Mouse (Mus musculus) testis, postnatal 10 days (tissue): ENCODE data around the gene Acsl6.
"Not testable (repeated sequence)": the region's sequence is repeated elsewhere in the genome, so short reads cannot be mapped to it uniquely, and the experiment has no call there.

Experiments used
- DNase-seq: peaks from one replicate; pipeline ENCODE4 v3.0.0; 2021; ENCODE audit warnings: low spot score

The Acsl6 gene

DNA sequence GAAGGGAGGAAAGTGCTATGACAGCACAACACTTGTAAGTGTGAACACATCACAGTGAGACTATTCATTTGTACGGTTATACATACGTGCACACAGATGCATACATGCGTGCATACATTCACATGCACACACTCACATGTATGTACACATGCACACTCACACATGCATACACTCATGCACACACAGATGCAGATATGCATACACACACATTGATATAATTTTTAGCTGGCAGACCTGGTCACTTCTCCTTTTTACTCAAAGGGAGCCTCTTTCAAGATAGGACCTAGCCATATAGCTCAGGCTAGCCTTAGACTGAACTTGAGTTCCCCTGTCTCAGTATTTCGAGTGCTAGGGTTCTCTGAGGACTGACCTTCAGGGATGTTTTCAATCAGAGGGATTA is 87.7 kb downstream of the Acsl6 start:
- DNase-seq: no peak

DNA sequence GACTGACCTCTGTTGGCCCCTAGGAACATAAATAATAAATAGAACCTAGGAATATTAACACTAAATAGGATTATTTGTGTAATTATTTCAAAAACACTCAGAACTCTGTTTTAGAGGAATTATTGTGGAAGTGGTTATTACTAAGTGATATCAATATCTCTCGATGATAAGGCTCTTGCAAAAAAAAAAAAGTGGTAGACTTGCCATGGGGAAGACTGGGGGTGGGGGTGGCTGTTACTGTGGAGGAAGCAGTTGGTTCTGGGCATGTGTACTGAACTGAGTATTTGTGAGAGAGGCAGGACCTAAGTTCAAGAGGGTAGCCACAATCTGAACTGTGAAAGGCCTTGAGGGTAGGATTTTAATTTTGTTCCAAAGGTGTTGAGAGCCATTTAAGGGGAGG is 93.1 kb downstream of the Acsl6 start:
- no peak for DNase-seq

DNA sequence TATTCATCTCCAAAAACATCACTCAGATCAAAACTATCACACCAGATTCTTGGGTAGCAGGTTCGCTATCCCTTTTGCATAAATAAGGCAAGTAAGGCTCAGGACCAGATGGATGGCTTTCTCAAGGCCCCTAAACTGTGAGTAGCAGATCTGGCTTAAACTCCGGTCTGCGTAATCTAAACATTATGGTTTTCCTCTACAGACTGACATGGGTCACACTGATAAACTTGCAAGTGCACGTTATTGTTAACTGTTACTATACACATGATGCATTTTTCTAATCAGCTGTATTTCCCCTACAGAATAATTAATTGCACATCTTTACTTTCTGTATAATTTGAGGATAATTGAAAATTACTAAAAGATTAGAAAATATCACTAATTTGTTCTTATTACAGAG is 94.5 kb downstream of the Acsl6 start:
- no peak for DNase-seq

DNA sequence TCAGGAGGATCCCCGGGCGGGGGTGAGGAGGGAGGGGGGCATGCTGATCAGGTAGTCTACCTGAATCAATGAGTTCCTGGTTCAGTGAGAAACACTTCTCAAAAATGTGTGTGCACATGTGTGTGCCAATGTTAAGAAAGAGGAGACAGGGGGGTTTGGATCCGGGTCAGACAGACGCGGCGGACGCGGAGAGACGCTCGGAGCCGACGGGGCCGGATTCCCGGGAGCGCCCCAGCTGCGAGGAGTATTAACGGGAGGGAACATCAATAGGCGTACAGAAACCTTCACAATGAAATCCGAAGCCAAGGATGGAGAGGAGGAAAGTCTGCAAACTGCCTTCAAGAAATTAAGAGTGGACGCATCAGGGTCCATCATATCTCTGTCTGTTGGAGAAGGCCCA is 97.2 kb downstream of the Acsl6 start:
- not testable (repeated sequence) for DNase-seq

DNA sequence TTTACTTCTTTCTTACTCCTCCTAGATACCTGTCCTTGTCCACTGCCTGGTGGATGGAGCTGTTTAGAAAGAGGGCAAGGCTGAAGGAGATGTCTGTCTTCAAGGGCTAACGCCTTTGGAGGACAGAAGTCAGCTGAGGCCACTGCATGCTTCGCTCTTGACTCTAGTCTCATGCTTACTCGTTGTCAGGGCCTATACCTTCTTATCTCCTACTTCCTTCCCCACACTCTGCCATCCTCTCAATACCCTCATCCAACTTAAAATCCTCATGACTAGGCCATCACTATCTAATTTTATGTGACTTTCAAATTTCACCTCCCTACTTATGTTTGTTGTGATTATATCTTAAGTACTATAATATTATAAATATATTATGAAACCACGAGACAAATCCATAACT is 101.3 kb downstream of the Acsl6 start:
- DNase-seq: no peak

DNA sequence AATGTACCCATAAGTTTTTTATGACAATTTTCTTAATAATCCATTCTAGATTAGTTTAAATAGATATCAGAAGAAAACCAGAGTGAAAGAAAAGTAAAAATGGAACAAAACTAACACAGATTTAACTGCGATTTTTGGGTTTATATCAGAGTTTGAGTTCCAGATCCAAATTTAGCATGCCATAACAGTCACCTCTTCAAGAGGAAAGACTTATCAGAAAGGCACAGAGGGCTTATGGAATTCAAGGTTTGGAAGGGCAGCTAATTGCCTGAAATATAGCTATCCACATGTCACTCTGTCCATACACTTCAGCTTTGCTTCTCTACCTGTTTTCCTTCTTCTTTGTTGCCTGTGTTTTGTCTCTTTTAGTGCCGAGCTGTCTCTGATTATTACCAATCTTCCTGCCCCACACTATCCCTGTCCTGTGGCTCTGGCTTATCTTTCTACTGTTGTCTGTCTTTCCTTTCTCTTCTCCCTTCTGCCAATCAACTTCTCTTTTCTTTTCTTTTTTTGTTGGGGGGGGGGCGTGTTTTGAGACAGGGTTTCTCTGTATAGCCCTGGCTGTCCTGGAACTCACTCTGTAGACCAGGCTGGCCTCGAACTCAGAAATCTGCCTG is 103.4 kb downstream of the Acsl6 start:
- no peak for DNase-seq

DNA sequence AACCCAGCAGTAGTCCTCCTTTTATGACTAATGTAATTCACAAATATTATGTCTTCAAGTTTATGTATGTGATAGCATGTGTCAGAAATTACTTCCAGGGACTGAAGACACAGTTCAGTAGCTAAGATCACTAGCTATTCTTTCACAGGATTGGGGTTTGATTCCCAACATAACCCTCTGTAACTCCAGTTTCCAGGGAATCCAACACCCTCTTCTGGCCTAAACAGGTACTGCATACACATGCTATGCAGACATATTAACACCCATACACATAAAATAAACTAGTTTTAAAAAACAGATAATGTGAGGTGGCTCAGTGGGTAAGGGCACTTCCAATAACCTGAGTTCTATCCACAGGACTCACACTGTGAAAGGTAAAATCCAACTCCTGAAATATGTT is 107.0 kb downstream of the Acsl6 start:
- DNase-seq: no peak

DNA sequence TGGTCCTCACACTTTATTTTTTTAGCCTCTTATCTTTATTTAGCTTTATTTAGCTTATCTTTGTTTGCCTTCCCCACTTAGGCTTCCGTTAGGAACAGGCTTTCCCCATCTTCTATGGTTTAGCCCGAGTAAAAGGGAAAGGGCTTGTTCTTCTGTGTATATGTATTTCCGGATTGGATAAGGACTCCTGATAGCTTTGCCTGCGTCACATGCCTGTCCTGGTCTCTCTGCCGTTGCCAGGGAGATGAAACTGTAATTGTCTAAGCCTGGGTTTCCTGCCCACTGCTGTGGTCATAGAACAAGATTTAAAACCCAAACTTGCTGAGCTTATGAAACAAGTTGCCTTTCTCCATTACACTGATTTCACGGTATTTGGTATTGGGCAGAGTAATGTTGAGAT is 109.4 kb downstream of the Acsl6 start:
- no peak for DNase-seq
